Mouse (Mus musculus): ENCODE measurements around the gene Zfp985.
"Not testable (repeated sequence)": the region's sequence is repeated elsewhere in the genome, so short reads cannot be mapped to it uniquely, and the experiment has no call there.

The Zfp985 gene

DNA sequence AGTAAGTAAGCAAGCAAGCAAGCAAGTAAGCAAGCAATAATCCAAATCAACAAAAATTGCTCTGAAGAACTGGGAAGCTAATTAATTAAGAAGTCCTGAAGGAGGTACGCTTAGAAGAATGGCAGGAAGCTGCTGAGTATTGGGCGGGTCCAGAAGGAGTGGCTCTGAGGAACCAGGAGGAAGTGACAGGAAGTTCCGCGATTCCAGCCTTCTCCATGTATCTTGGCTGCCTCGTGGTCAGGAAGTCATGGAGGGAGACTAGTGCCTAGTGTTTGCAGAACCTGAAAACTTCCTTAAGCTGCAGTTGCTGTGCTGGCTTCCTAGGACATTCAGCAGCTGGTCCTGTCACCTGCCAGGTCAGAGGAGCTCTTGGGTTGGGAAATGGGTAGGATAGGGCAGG lies at the start of gene Zfp985:
TSS of gene Zfp985 (plus strand) at position 207 of the 400 bp plus-strand sequence.
- DNase-seq (ENCODE audit: low read depth): not testable (repeated sequence)

DNA sequence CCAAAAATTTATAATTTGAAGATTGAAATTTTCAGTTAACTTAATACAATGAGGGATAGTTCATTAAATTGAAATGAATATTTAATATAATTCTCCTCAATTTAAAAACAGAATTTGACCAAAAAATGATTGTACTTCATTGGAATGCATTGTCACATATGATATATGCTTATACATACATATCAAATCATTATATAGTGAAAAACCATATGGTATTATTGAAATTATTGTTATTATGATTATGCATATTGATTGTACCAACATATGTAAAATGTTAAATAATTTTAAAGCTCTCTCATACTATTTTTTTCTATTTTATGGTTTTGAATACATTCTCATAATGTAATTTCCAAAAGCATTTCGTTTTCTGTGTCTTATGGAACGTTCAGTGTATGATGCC lies 43.9 kb upstream of the Zfp985 start:
- DNase-seq (ENCODE audit: low read depth): no peak

DNA sequence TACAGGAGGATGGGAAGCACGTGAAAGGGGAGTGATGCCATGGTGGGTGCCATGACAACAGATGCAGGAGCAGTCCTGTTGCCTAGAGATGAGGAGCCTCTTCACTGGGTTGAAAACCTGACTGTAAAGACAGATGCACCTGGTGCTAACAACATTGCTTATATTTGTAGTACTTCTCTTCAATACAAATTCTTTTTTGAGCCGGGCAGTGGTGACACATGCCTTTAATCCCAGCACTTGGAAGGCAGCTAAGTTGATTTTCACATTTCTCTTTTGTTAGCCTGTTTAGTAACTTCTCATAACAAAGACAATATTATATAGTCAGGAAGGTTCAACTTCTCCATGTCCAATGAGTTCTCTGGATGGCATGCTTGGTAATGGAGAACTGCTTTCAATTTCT lies 34.1 kb upstream of the Zfp985 start:
- no peak for DNase-seq (ENCODE audit: low read depth)

DNA sequence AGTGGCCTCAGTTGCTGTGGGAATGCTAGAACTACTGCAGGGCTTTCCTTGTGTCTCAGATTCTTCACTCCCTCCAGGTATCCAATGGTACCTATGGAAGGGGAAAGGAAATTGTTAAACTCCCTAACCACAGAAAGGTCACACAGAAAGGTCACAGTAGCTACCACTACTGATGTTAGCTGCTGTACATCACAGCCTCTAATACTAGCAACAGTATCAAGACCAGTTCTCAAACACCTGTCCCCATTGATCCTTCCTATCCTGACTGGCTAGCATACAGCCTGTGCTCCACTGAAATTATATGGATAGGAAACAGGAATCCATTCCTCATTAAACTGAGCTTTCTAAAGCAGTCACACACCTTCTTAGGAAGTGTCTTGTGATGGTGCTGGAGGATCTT lies 33.0 kb upstream of the Zfp985 start:
- no peak for DNase-seq (ENCODE audit: low read depth)

DNA sequence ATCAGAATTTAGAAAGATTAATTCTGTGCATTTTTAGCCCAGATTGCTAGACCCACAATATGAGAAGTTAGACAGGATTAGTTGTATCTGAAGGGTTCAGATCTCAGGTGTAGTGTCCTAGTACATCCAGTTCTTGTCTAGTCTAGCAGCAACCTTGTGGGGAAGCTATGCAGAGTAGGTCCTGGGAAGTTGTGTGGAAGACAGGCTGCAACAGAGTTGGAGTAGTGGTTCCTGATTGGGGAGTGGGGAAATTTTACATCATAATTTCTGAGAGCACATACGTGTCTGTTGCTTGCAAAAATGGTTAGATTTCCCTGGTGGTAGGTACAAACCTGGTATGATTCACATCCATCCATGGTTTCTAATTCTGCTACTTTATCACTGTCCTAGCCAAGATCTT lies 28.0 kb upstream of the Zfp985 start:
- DNase-seq (ENCODE audit: low read depth): no peak

DNA sequence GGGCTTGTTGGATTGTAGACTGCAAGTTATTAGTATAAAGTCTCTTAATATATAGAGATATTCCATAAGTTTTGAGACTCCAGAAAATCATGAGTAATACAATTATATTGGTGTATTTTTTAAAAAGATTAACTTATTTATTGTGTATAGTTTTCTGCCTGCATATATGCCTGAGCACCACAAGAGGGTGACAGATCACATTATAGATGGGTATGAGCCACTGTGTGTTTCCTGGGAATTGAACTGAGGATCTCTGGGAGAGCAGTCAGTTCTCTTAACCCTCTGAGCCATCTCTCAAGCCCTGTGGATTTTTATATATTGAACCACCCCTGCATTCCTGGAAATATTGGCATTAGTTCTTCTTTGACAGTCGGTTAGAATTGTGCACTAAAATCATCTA lies 22.7 kb upstream of the Zfp985 start:
- no peak for DNase-seq (ENCODE audit: low read depth)

DNA sequence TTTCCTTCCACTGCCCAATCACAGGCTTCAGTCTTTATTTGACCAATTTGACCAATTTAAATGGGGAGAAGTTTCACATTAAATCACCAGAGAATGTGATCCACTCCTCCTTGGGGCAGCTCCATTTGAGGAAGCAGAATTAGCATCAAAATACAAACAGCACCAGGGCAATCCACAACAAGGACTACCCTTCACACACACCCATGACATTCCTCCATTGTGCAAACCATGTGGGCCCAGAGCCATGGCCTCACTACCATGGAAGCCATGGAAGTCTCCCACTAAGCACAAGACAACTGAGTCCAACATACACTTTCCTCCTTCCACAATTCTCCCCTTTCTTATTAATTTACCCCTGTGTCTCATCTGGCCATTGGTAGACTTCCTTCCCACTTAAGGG lies 17.2 kb upstream of the Zfp985 start:
- DNase-seq (ENCODE audit: low read depth): not testable (repeated sequence)

DNA sequence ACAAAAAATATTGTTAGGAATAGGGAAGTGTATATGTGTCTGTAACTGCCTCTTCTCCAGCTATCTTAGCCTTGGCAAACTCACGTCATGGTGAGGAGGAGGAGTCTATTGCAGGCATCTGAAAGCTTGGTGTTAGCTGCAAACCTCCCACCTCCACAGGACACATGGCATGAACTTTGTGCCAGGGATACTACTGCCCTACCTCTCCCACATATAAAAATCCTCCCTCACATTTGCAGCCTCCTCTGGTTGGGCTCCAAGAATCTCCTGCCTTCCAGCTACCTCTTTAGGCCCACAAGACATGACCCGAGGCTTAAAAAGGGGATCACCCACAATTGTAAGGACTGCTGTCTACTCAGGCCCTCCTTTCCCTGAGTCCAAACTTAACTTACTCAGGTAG lies 15.4 kb upstream of the Zfp985 start:
- DNase-seq (ENCODE audit: low read depth): no peak

DNA sequence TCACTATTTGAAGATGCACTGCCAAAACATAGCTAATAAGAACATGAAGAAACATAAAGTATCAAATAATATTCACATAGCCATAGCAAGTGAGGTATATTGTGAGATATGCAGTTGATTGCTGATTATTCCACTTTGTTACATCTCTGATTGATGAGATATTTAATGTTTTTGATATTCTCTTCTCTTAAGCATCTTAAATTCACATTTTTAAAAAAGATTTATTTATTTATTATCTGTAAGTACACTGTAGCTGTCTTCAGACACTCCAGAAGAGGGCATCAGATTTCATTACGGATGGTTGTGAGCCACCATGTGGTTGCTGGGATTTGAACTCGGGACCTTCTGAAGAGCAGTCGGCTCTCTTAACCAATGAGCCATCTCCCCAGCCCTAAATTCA lies 13.2 kb upstream of the Zfp985 start, which contains the start of gene Gm16503:
TSS of gene Gm16503 (plus strand) at position 301 of the 400 bp plus-strand sequence.
- not testable (repeated sequence) for DNase-seq (ENCODE audit: low read depth)

DNA sequence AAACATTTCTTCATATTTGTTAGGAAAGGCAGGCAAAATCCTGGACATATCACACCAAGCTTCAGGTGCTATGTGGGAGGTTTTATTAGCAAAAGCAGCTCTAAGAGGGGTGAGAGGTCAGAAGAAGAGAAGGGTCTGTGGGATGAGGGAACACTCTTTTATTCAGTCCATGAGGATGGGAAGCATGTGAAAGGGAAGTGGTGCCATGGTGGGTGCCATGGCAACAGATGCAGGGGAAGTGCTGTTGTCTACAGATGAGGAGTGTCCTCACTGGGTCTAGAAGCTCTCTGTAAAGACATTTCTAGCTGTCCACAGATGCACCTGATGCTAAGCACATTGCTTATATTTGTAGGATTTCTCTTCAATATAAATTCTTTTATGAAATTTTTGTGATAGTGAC lies 12.0 kb upstream of the Zfp985 start:
- DNase-seq (ENCODE audit: low read depth): no peak

DNA sequence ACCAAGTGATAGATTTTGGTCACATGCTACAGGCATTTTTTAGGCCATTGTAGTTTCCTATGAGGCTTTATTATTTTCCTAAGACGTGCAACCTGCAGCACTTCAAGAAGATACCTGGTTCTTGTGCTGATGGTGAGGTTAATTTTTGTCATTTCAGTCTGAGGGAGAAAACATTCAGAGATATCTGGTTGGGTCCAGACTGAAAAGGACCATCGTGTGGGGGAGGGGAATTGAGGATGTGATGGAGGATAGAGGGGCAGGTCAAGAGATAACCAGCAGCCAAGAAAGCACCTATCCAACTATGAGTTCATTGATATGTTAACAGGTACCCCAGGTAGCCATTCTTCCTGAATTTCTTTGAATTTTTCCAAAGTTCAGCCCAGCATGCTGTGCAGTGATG lies 1.3 kb downstream of the Zfp985 start:
- not testable (repeated sequence) for DNase-seq (ENCODE audit: low read depth)

DNA sequence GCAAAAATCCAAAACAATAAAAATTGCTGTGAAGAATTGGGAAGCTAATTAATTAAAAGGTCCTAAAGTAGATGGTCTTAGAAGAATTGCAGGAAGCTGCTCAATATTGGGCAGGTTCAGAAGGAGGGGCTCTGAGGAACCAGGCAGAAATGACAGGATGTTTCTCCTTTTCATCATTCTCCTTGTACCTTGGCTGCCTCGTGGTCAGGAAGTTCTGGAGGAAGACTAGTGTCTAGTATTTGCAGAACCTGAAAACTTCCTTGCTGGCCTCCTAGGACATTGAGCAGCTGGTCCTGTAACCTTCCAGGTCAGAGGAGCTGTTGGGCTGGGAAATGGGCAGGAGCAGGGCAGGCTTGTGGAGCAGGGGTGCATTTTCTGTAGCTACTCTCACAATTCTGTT lies 3.8 kb downstream of the Zfp985 start:
- not testable (repeated sequence) for DNase-seq (ENCODE audit: low read depth)

DNA sequence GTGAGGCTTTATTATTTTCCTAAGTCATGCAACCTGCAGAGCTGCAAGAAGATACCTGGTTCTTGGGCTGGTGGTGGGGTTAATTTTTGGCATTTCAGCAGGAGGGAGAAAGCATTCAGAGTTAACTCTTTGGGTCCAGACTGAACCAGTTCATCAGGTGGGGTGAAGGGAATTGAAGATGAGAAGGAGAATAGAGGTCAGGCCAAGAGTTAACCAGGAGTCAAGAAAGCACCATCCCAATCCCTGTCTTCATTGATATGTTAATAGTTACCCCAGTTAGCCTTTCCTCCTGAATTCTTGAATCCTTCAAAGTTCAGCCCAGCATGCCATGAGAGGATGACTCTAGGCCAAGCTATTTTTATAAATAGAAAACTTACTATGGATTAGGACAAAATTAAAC lies 4.9 kb downstream of the Zfp985 start:
- not testable (repeated sequence) for DNase-seq (ENCODE audit: low read depth)

DNA sequence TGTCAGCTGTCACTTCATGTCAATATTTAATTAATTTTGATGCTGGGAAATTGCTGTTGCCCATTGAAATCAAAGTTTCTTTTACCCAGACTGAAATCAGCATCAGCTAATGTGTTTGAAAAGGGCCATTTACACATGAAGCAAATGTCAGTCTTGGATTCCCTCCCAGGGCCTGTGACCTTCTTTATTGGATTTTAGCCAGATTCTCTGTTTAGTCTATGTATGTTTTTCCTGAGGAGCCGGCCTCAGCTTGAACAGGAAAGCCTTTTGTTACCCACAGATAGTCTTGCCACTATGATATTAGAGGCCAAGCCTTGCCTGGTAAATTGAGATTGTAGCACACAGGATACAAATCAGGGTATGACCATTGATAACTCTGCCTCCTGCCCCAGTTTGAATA lies 6.0 kb downstream of the Zfp985 start:
- peak; percentile 58 for DNase-seq (ENCODE audit: low read depth)

DNA sequence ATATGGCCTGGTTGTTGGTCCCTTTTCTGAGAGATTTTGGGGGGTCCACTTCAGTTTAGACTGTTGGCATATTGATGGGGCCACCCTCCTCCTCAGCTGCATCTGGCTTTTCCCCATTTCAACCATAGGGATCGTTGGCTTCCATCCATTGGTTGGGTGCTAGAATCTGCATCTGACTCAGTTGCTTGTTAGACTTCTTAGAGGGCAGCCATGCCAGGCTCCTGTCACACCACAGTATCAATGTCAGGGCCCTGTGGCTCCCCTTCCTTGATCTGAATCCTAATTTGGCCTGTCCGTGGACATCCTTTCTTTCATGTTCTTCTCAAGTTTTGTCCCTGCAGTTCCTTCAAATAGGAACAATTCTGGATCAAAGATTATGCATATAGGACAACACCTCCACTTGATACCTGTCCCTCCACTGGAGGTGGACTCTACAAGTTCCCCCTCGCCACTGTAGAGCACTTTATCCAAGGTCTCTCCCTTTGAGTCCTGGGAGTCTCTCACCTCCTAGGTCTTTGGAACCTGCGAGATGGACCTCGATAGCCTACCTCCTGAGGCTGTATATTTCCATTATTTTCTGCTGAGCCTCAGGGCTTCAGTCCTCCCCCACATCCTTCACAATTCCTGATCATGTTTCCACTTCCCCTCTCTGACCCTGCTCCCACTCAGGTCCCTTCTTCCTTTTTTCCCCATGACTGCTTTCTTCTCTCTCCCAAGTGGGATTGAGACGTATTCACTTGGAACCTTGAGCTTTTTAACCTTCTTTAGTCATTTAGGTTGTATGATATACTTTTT lies 12.5 kb downstream of the Zfp985 start:
- no peak for DNase-seq (ENCODE audit: low read depth)

DNA sequence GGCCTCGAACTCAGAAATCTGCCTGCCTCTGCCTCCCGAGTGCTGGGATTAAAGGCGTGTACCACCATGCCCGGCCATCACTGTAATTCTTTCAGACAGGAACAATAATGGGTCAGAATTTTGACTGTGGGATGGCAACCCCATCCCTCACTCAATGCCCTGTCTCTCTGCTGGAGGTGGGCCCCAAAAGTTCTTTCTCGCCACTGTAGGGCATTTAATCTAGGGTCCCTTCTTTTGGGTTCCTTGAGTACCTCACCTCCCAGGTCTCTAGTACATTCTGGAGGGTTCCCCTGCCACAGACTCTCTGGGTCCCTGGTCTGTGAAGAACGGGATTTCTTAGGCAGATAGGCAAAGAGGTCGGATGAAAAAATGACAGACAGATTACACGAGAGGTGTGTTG lies 18.1 kb downstream of the Zfp985 start:
- not testable (repeated sequence) for DNase-seq (ENCODE audit: low read depth)

DNA sequence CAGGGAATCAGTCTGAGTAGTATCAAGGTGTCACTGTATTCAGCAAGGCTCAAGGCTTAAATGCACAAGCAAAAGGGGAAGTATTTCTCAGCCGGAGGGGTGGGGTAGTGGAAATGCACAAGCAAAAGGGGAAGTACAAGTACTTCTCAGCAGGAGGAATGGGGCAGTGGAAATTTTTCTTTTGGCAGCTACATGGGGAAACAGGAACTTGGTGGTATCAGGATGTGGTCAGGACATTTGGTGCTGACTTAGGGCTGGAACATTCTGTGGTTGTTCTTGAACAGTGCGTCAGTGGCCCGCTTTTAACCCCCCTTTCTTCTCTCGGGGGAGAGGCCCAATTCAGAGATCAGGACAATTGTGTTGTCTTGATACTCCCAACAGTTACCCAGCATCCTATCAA lies 26.3 kb downstream of the Zfp985 start:
- DNase-seq (ENCODE audit: low read depth): peak; percentile 46

DNA sequence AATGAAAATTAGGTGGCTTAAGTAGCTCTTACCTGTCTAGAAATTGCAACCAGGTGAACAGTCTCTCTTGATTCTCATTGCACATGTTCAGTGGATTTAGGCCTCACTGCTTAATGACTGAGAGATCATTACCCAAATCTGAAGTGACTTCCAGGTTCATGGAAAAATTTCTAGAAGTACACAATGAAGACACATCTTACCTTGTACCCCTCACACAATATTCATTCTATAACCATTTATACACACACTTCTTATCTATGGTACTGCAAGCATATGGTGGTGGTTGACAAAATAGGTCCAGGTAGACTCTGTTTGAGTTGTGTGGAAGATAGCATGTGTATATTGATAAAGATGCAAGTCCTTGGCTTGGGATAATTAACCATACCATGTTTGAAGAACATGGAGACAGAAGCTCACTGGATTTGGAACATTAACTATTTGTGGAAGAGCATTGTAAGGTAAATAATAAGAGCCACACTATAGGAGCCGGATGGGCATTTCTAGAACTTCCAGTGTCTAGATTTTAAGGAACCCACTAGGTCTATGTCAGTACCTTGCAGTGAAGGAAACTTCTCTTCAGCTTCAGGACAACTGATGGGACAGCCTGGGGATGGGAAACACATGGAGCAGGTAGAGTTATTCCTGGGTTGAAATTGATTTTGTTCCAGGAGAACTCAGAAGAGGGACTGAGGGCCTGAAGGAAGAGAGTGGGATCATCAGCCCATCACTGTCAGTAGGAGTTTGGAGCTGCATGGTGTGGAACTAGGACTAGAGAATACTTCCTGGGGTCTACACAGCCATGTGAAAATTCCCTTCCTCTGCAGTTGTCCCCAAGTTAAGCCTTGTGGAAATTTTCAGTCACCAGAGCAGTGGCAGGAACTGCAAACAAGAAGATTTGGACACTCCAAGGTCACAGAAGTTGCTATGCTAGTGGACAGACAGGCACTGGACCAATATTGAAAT lies 33.7 kb downstream of the Zfp985 start:
- DNase-seq (ENCODE audit: low read depth): no peak

DNA sequence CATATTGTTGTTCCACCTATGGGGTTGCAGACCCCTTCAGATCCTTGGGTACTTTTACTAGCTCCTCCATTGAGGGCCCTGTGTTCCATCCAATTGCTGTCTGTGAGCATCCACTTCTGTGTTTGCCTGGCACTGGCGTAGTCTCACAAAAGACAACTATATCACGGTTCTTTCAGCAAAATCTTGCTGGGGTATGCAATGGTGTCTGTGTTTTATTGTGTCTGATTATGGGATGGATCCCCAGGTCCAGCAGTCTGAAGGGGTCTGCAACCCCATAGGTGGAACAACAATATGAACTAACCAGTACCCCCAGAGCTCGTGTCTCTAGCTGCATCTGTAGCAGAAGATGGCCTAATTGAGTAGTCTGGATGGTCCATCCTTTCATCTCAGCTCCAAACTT lies 41.6 kb downstream of the Zfp985 start:
- not testable (repeated sequence) for DNase-seq (ENCODE audit: low read depth)

DNA sequence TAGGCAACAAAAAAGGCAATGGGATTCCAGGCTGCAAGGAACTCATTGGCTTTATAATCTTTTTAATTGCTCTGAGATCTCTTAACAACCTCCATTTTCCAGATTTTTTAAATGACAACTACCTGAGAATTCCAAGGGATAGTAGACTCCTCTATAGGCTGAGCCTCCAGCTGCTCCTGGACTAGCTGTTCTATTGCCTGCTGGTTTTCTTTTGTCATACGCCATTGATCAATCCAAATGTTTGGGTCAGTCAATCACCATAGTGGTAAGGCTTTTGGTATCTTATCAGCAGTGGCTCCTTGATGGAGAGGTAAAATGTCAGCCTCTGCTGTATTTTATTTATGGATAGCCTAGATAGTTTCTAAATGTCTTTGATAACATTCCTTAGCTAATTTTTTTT lies 44.6 kb downstream of the Zfp985 start:
- no peak for DNase-seq (ENCODE audit: low read depth)

DNA sequence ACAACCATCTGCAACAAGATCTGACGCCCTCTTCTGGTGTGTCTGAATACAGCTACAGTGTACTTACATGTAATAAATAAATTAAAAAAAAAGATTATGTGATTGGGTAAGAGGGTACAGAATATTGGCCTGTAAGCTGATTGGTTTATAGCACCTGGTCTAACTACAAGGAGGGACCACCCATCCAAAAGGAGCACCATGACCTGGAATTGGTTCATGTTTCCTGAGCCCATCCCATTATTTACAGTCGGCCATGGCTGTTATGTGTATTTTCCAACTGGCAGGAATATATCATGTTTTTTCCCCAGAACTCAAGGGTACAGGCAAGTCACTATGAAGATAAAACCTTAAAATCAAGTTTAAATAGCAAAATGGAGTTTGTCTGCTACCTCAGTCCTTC lies 45.8 kb downstream of the Zfp985 start:
- no peak for DNase-seq (ENCODE audit: low read depth)

DNA sequence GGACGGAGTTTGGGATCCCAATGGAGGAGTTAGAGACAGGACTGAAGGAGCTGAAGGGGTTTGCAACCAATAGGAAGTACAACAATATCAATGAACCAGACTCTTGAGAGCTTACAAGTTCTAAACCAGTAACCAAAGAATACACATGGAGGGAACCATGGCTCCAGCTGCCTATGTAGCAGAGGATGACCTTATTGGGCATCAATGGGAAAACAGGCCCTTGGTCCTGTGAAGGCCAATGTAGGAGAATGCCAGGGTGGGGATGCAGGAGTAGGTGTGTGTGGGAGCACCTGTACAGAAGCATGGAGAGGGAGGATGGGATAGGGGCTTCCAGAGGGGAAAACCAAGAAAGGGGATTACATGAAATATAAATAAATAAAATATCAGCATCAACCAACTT lies 48.8 kb downstream of the Zfp985 start:
- DNase-seq (ENCODE audit: low read depth): no peak

DNA sequence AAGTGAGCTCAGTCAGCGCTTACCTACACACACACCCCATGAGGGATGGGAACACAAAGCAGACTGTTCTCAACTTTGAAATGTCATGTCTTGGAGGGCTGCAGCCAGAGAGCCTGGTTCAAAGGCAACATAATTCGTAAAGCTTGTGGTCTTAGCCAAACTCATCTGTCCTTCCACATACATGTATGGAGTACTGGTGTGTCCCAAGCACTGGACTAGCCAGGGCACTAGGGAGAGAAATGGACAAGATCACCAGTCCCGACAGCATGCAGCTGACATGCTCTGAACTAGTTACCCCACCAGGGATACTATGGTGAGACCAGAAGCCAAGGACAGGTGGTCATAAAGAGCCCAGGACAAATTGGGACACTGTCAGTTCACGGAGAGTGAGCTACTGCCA lies 50.7 kb downstream of the Zfp985 start:
- DNase-seq (ENCODE audit: low read depth): no peak
